Mouse (Mus musculus) heart, adult 18-20 months (tissue): ENCODE results near the gene Edem3. TPM values are rescaled to one million over a fixed set of nuclear protein-coding genes. Genes with fewer than 3 reads are reported as not detected.

Experiments
- DNase-seq, 2 experiments: peaks; one replicate each; pipeline ENCODE4 v3.0.0; 2021 to 2022; ENCODE audit warnings: mixed read lengths in 1 of 2
- total RNA-seq, 2 experiments: library from RNA; stranded (reverse); gene quantifications; 2 replicates each; pipeline ENCODE4 v1.2.3; 2021

Gene Edem3
- total RNA-seq, 2 experiments from 2014 or later, result 18.6 to 20.5 TPM

- DNase-seq, result no peak
Measured at GRCm38 (mm10) chr1:151863135-151863796, 108.1 kb downstream of the Edem3 start.

GRCm38 (mm10) chr1:151863797-151864147, 108.6 kb downstream of the Edem3 start:
- DNase-seq, result peak; percentile 36 to 56

GRCm38 (mm10) chr1:151864326-151864725, 109.2 kb downstream of the Edem3 start:
- no peak for DNase-seq

Other genes with a start within 250 kb of the Edem3 start
- gene Fam129a, start 184.2 kb upstream of the Edem3 start, total RNA-seq, result 10 to 100 TPM; 10.6 to 11.9 TPM